Mouse (Mus musculus) CH12.LX (cell line): ENCODE results near the gene Tmem265.

Experiments
- CHD2 ChIP-seq: IDR thresholded peaks from 2 replicates; pipeline ENCODE4 v1.6.1; 2011; ENCODE audit warnings: low read length, improper control_type of control experiment
- CTCF ChIP-seq, 2 experiments: IDR thresholded peaks in 1 of 2; conservative IDR thresholded peaks in 1 of 2; 2 replicates each; pipeline ENCODE4 v1.5.1; 2011 to 2012; ENCODE audit warnings: low read depth in 2 of 2, low read length in 2 of 2, improper control_type of control experiment in 1 of 2, inconsistent platforms in 1 of 2, mild to moderate bottlenecking in 1 of 2, moderate library complexity in 1 of 2
- EP300 ChIP-seq: IDR thresholded peaks from 2 replicates; pipeline ENCODE4 v1.6.1; 2011; ENCODE audit warnings: low read length, improper control_type of control experiment
- GABPA ChIP-seq: IDR thresholded peaks from 2 replicates; pipeline ENCODE4 v1.6.1; 2012; ENCODE audit warnings: low read depth, low read length, improper control_type of control experiment, inconsistent platforms; ENCODE audit not compliant: insufficient replicate concordance
- KAT2A ChIP-seq: IDR thresholded peaks from 2 replicates; pipeline ENCODE4 v1.6.1; 2012; ENCODE audit warnings: low read length, improper control_type of control experiment, inconsistent platforms; ENCODE audit not compliant: insufficient replicate concordance
- POLR2A ChIP-seq: IDR thresholded peaks from 2 replicates; pipeline ENCODE4 v1.6.1; 2011; ENCODE audit warnings: low read depth, mild to moderate bottlenecking, improper control_type of control experiment, low read length
- ZNF384 ChIP-seq: IDR thresholded peaks from 2 replicates; pipeline ENCODE4 v1.6.1; 2012; ENCODE audit warnings: low read depth, low read length, improper control_type of control experiment, inconsistent platforms

GRCm38 (mm10) chr7:127592575-127592974 is 31.4 kb downstream of the Tmem265 start:
- TF ChIP-seq CHD2 (no peak), EP300 (no peak), CTCF (conservative IDR thresholded peaks at IDR 0.05 in 1 of 2, IDR thresholded peaks at IDR 0.05 in 1 of 2; ENCODE audit: low read depth in 2 of 2, low read length in 2 of 2) (no peak), POLR2A (no peak), KAT2A (no peak), GABPA (no peak), ZNF384 (no peak)
